In the genomic region with DNA sequence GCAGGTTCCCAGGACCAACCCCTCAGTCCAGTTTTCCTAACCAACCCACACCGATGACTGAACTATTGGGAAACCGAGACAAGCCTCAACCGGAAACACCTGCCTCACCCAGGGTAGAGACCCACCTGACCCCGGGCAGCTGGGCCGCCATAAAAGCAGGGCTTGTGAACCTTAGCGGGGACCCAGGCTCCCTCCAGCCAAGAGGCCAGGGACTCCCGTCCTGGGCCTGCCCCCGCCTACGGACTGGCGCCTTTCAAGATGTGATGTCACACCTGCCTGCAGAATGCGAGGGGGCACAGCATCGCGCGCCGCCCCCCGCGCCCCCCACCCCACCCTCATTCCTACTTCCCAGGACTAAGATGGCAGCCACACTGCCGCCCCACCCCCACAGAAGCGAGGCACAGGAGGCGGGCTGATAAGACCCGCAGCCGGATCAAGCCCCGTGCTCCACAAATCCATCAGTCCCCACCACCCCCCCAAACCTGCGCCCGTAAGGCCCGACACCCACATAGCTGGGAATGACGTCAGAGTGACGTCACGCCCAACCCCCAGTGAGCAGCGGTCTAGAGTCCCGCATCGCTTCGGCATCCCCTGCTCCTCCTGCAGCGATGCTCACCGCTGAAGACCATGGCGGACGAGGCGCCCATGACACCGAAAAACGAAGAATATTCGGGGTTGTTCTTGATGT, we compare ENCODE assay signal across 8 mouse cellular contexts. TPM values are rescaled to one million over a fixed set of nuclear protein-coding genes. Genes with fewer than 3 reads are reported as not detected.
A peak's percentile ranks its signal among the peaks of the same experiment; 100 is the strongest.
DNase-seq lines count a peak whose midpoint lies in the region; ATAC-seq and TF ChIP-seq lines count a peak whose summit lies in the region.

No protein-coding gene starts in this region.

- DNase-seq in adrenal gland, postnatal 36 days = peak; percentile 58 to 70
- peak in 1 of 2 experiments; percentile 74 for DNase-seq in heart, adult 2 months
- peak; percentile 49 to 63 for DNase-seq in kidney, adult 8-10 months
- DNase-seq in liver, embryonic 11.5 days (ENCODE audit: low spot score) = peak; percentile 76

- H3K4me1 ChIP-seq in embryonic facial prominence, embryonic 13.5 days = peaks cover 29% of the 10 kb centered on the region
- peaks cover 5% of the 10 kb centered on the region for H3K4me1 ChIP-seq in heart, adult 2 months (ENCODE audit: control insufficient read depth, insufficient read depth, low read length)
- peaks cover 20% of the 10 kb centered on the region for H3K4me1 ChIP-seq in liver, embryonic 11.5 days (replicated peaks; ENCODE audit: control insufficient read depth, insufficient read depth, low read length)
- peaks cover 18% of the 10 kb centered on the region for H3K4me1 ChIP-seq in stomach, embryonic 15.5 days

- peak overlapping the region; percentile 93 for H3K9ac ChIP-seq in embryonic facial prominence, embryonic 13.5 days
- H3K9ac ChIP-seq in heart, adult 2 months (ENCODE audit: low read depth, low read length) = peak overlapping the region; percentile 84
- peak overlapping the region; percentile 91 for H3K9ac ChIP-seq in liver, embryonic 11.5 days (ENCODE audit: low read depth, low read length)
- peak overlapping the region; percentile 83 for H3K9ac ChIP-seq in stomach, embryonic 15.5 days

- intact Hi-C loops in heart, adult 2 months (cut with DNase I) = no loop called here

- peak overlapping the region; percentile 89 for H3K4me3 ChIP-seq in C2C12 (ENCODE audit: insufficient read depth, poor library complexity, severe bottlenecking)
- peak overlapping the region; percentile 89 for H3K4me3 ChIP-seq in embryonic facial prominence, embryonic 13.5 days
- H3K4me3 ChIP-seq in heart, adult 2 months = peak overlapping the region; percentile 92
- H3K4me3 ChIP-seq in liver, embryonic 11.5 days (ENCODE audit: low read depth, low read length) = peak overlapping the region; percentile 82
- H3K4me3 ChIP-seq in myocyte = peak overlapping the region; percentile 93
- H3K4me3 ChIP-seq in stomach, embryonic 15.5 days (replicated peaks) = peak overlapping the region; percentile 82

- H3K79me3 ChIP-seq in C2C12 (ENCODE audit: low read depth) = peaks cover 31% of the 10 kb centered on the region

- under 1% methylated on average over 39 of the region's 41 CpGs for WGBS in embryonic facial prominence, embryonic 13.5 days
- WGBS in heart, adult 2 months = under 1% methylated on average over 41 of the region's 41 CpGs
- WGBS in liver, embryonic 11.5 days = under 1% methylated on average over 40 of the region's 41 CpGs
- under 1% methylated on average over 39 of the region's 41 CpGs for WGBS in stomach, embryonic 15.5 days

- H3ac ChIP-seq in C2C12 (ENCODE audit: control insufficient read depth, insufficient read length, low read depth) (peak overlapping the region; percentile 100), myocyte (ENCODE audit: control insufficient read depth, insufficient read length) (peak overlapping the region; percentile 65)

- no peak; the same call in 1 of the 2 replicates for TF ChIP-seq POLR2A in heart, adult 2 months (IDR thresholded peaks at IDR 0.05; ENCODE audit: insufficient read depth, low read depth, low read length)
- peak; percentile 57 for TF ChIP-seq POLR2A in myocyte (IDR thresholded peaks at IDR 0.05; ENCODE audit: insufficient read length, low read depth)

- H3K36me3 ChIP-seq in C2C12 (ENCODE audit: control insufficient read depth, insufficient read depth) (peaks cover 22% of the 10 kb centered on the region), myocyte (ENCODE audit: control insufficient read depth, insufficient read depth) (peaks cover 11% of the 10 kb centered on the region)
- H3K36me3 ChIP-seq in embryonic facial prominence, embryonic 13.5 days = peaks cover 24% of the 10 kb centered on the region
- H3K36me3 ChIP-seq in heart, adult 2 months (ENCODE audit: control insufficient read depth, insufficient read depth, low read length) = no peaks in the 10 kb centered on the region
- peaks cover 23% of the 10 kb centered on the region; the same call in 1 of the 2 replicates for H3K36me3 ChIP-seq in liver, embryonic 11.5 days (ENCODE audit: control insufficient read depth, insufficient read depth, low read length)
- peaks cover 12% of the 10 kb centered on the region; the same call in 1 of the 2 replicates for H3K36me3 ChIP-seq in stomach, embryonic 15.5 days

- H3K27me3 ChIP-seq in C2C12 (ENCODE audit: control insufficient read depth, insufficient read depth, insufficient read length) (no peaks in the 10 kb centered on the region), myocyte (ENCODE audit: control insufficient read depth, insufficient read depth, insufficient read length) (no peaks in the 10 kb centered on the region)
- H3K27me3 ChIP-seq in embryonic facial prominence, embryonic 13.5 days = no peaks in the 10 kb centered on the region
- no peaks in the 10 kb centered on the region for H3K27me3 ChIP-seq in heart, adult 2 months (ENCODE audit: control insufficient read depth, insufficient read depth, low read length)
- H3K27me3 ChIP-seq in liver, embryonic 11.5 days (replicated peaks; ENCODE audit: control insufficient read depth, insufficient read depth, low read length) = no peaks in the 10 kb centered on the region
- H3K27me3 ChIP-seq in stomach, embryonic 15.5 days (replicated peaks) = no peaks in the 10 kb centered on the region

- peak overlapping the region; percentile 97 for H3K27ac ChIP-seq in embryonic facial prominence, embryonic 13.5 days
- H3K27ac ChIP-seq in heart, adult 2 months = peak overlapping the region; percentile 100
- H3K27ac ChIP-seq in liver, embryonic 11.5 days (ENCODE audit: low read depth, low read length) = peak overlapping the region; percentile 94
- peak overlapping the region; percentile 97 for H3K27ac ChIP-seq in stomach, embryonic 15.5 days

- TF ChIP-seq EP300 in heart, adult 2 months (IDR thresholded peaks at IDR 0.05; ENCODE audit: insufficient read depth, low read depth, low read length) = no peak

- no peak for TF ChIP-seq CTCF in C2C12 (IDR thresholded peaks at IDR 0.05; ENCODE audit: control insufficient read depth, insufficient read depth, insufficient read length)
- TF ChIP-seq CTCF in heart, adult 2 months (IDR thresholded peaks at IDR 0.05) = no peak

- peaks cover 42% of the 10 kb centered on the region for H3K79me2 ChIP-seq in C2C12 (ENCODE audit: control insufficient read depth, insufficient read depth)
- H3K79me2 ChIP-seq in heart, adult 2 months (replicated peaks; ENCODE audit: control insufficient read depth, insufficient read depth, low read length) = no peaks in the 10 kb centered on the region; the same call in 1 of the 2 replicates
- H3K79me2 ChIP-seq in myocyte (ENCODE audit: control insufficient read depth, insufficient read depth) = peaks cover 34% of the 10 kb centered on the region

- peak overlapping the region; percentile 81 for H3K4me2 ChIP-seq in embryonic facial prominence, embryonic 13.5 days
- peak overlapping the region; percentile 76 for H3K4me2 ChIP-seq in liver, embryonic 11.5 days
- peak overlapping the region; percentile 93 for H3K4me2 ChIP-seq in myocyte (ENCODE audit: low read depth)
- peak overlapping the region; percentile 69 for H3K4me2 ChIP-seq in stomach, embryonic 15.5 days

- no peaks in the 10 kb centered on the region for H3K9me3 ChIP-seq in embryonic facial prominence, embryonic 13.5 days
- no peaks in the 10 kb centered on the region for H3K9me3 ChIP-seq in liver, embryonic 11.5 days (ENCODE audit: control insufficient read depth, low read length)
- no peaks in the 10 kb centered on the region for H3K9me3 ChIP-seq in stomach, embryonic 15.5 days

- peak; percentile 38; the same call in 1 of the 2 replicates for ATAC-seq in embryonic facial prominence, embryonic 13.5 days (ENCODE audit: insufficient number of reproducible peaks, insufficient read depth, low FRiP score, low TSS enrichment, low read depth)
- peak; percentile 61 for ATAC-seq in liver, embryonic 11.5 days (replicated peaks; ENCODE audit: low FRiP score)
- ATAC-seq in stomach, embryonic 15.5 days (ENCODE audit: insufficient read depth, low FRiP score, low read depth) = peak; percentile 11; the same call in 1 of the 2 replicates

RNA-seq across cellular contexts. Expression of gene Atp6v0c, which starts 0.8 kb away (rescaled TPM):
- polyA plus RNA-seq in C2C12 (2012; fragmentation: generic; extraction: Trizol) = 377 TPM
- total RNA-seq in adrenal gland, postnatal 36 days (2021) = 100 to 1,000 TPM; 434 to 448 TPM
- 420 and 448 TPM in 2 replicates for polyA plus RNA-seq in embryonic facial prominence, embryonic 13.5 days (2015; fragmentation: Nextera tagmentation; extraction: Ambion mirVana)
- 100 to 1,000 TPM; 219 to 255 TPM for total RNA-seq in heart, adult 2 months (2021)
- 732 and 788 TPM in 2 replicates for polyA plus RNA-seq in heart, adult 2 months (2012; rRNA removed)
- polyA plus RNA-seq in liver, embryonic 11.5 days (2014; fragmentation: Nextera tagmentation; extraction: Ambion mirVana) = 476 and 499 TPM in 2 replicates
- 432 TPM for polyA plus RNA-seq in myocyte (2012; fragmentation: generic; extraction: Trizol)
- 495 and 512 TPM in 2 replicates for polyA plus RNA-seq in stomach, embryonic 15.5 days (2015; fragmentation: Nextera tagmentation; extraction: Ambion mirVana)

RNA-seq across cellular contexts. Expression of gene Amdhd2, which starts 5.2 kb away (rescaled TPM):
- 41.9 TPM for polyA plus RNA-seq in C2C12 (2012; fragmentation: generic; extraction: Trizol)
- total RNA-seq in adrenal gland, postnatal 36 days (2021) = 10 to 100 TPM; 29.6 to 41.4 TPM
- 34.1 and 41.4 TPM in 2 replicates for polyA plus RNA-seq in embryonic facial prominence, embryonic 13.5 days (2015; fragmentation: Nextera tagmentation; extraction: Ambion mirVana)
- total RNA-seq in heart, adult 2 months (2021) = 10 to 100 TPM in 1 of 2 experiments, 1 to 10 TPM in 1; 9.0 to 10.2 TPM
- 11.5 and 17.7 TPM in 2 replicates for polyA plus RNA-seq in heart, adult 2 months (2012; rRNA removed)
- 30.5 and 35.2 TPM in 2 replicates for polyA plus RNA-seq in liver, embryonic 11.5 days (2014; fragmentation: Nextera tagmentation; extraction: Ambion mirVana)
- polyA plus RNA-seq in myocyte (2012; fragmentation: generic; extraction: Trizol) = 29.8 TPM
- polyA plus RNA-seq in stomach, embryonic 15.5 days (2015; fragmentation: Nextera tagmentation; extraction: Ambion mirVana) = 25.1 and 29.3 TPM in 2 replicates

RNA-seq across cellular contexts. Expression of gene Pdpk1, which starts 18.0 kb away (rescaled TPM):
- polyA plus RNA-seq in C2C12 (2012; fragmentation: generic; extraction: Trizol) (7.4 TPM), myocyte (2012; fragmentation: generic; extraction: Trizol) (10.1 TPM)
- total RNA-seq in adrenal gland, postnatal 36 days (2021) = 10 to 100 TPM; 55.5 to 59.7 TPM
- 35.8 and 37.8 TPM in 2 replicates for polyA plus RNA-seq in embryonic facial prominence, embryonic 13.5 days (2015; fragmentation: Nextera tagmentation; extraction: Ambion mirVana)
- 10 to 100 TPM; 42.5 to 49.1 TPM for total RNA-seq in heart, adult 2 months (2021)
- polyA plus RNA-seq in heart, adult 2 months (2012; rRNA removed) = 10.4 and 20.6 TPM in 2 replicates
- 31.8 and 37.0 TPM in 2 replicates for polyA plus RNA-seq in liver, embryonic 11.5 days (2014; fragmentation: Nextera tagmentation; extraction: Ambion mirVana)
- 36.1 and 38.9 TPM in 2 replicates for polyA plus RNA-seq in stomach, embryonic 15.5 days (2015; fragmentation: Nextera tagmentation; extraction: Ambion mirVana)

RNA-seq across cellular contexts. Expression of gene Tbc1d24, which starts 36.6 kb away (rescaled TPM):
- polyA plus RNA-seq in C2C12 (2012; fragmentation: generic; extraction: Trizol) = 3.8 TPM
- 10 to 100 TPM; 10.9 to 18.8 TPM for total RNA-seq in adrenal gland, postnatal 36 days (2021)
- 10.2 and 10.3 TPM in 2 replicates for polyA plus RNA-seq in embryonic facial prominence, embryonic 13.5 days (2015; fragmentation: Nextera tagmentation; extraction: Ambion mirVana)
- total RNA-seq in heart, adult 2 months (2021) = 10 to 100 TPM; 10.3 to 11.0 TPM
- 11.3 and 29.1 TPM in 2 replicates for polyA plus RNA-seq in heart, adult 2 months (2012; rRNA removed)
- 13.3 and 14.5 TPM in 2 replicates for polyA plus RNA-seq in liver, embryonic 11.5 days (2014; fragmentation: Nextera tagmentation; extraction: Ambion mirVana)
- 4.3 TPM for polyA plus RNA-seq in myocyte (2012; fragmentation: generic; extraction: Trizol)
- polyA plus RNA-seq in stomach, embryonic 15.5 days (2015; fragmentation: Nextera tagmentation; extraction: Ambion mirVana) = 5.0 and 6.3 TPM in 2 replicates

RNA-seq across cellular contexts. Expression of gene Ntn3, which starts 40.6 kb away (rescaled TPM):
- 0.26 TPM for polyA plus RNA-seq in C2C12 (2012; fragmentation: generic; extraction: Trizol)
- total RNA-seq in adrenal gland, postnatal 36 days (2021) = 1 to 10 TPM; 1.5 to 2.9 TPM
- polyA plus RNA-seq in embryonic facial prominence, embryonic 13.5 days (2015; fragmentation: Nextera tagmentation; extraction: Ambion mirVana) = 13.0 and 14.0 TPM in 2 replicates
- 1 to 10 TPM in 1 of 2 experiments, under 1 TPM in 1; 0.97 to 1.0 TPM for total RNA-seq in heart, adult 2 months (2021)
- polyA plus RNA-seq in heart, adult 2 months (2012; rRNA removed) = 0.64 and 1.1 TPM in 2 replicates
- 2.3 and 2.7 TPM in 2 replicates for polyA plus RNA-seq in liver, embryonic 11.5 days (2014; fragmentation: Nextera tagmentation; extraction: Ambion mirVana)
- polyA plus RNA-seq in myocyte (2012; fragmentation: generic; extraction: Trizol) = 0.13 TPM
- 8.1 and 8.5 TPM in 2 replicates for polyA plus RNA-seq in stomach, embryonic 15.5 days (2015; fragmentation: Nextera tagmentation; extraction: Ambion mirVana)

Comparison
In these comparisons a context has a peak if more than half of its experiments do, and no peak if none do; other contexts are left out.
1. ATAC-seq: peak in every context shown above with its lines; median percentile 61 in liver, embryonic 11.5 days; 38 in embryonic facial prominence, embryonic 13.5 days; 11 in stomach, embryonic 15.5 days.